Mouse (Mus musculus): ENCODE data around the gene Spats2. TPM values are rescaled to one million over a fixed set of nuclear protein-coding genes. Genes with fewer than 3 reads are reported as not detected.

Gene Spats2
- polyA plus RNA-seq, 1 experiment from 2014 or later, result 60.5 TPM

DNA sequence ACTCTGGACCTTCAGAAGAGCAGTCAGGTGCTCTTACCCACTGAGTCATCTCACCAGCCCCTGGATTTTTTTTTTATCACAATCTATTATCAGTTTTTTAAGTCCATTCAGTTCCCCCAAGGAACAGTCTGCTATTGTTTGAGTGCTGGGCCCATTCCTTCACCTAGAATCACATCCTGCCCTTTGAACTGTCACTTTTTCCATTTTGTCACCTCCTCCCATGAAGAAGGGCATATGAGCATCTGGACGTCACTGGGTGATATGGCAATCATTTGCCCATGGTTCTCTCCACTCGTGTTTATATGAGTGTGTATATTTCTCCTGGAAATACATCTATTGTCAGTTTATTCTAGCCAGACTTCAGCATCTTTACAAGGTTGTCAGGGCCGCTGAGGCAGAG is 17.9 kb upstream of the Spats2 start:
- H3K27me3 ChIP-seq (ENCODE audit: low read depth, poor library complexity, severe bottlenecking), result peaks cover 6% of the 10 kb centered on the region; the same call in 1 of the 2 replicates
- H3K36me3 ChIP-seq, result no peaks in the 10 kb centered on the region
- peaks cover 5% of the 10 kb centered on the region; the same call in 1 of the 2 replicates for H3K4me1 ChIP-seq
- no peak overlapping the region for H3K4me3 ChIP-seq
- no peaks in the 10 kb centered on the region for H3K9me3 ChIP-seq (replicated peaks)
- no peak overlapping the region for H3K27ac ChIP-seq
- WGBS, result 86% methylated on average over 3 of the region's 3 CpGs
- no peak for DNase-seq (ENCODE audit: low spot score)

DNA sequence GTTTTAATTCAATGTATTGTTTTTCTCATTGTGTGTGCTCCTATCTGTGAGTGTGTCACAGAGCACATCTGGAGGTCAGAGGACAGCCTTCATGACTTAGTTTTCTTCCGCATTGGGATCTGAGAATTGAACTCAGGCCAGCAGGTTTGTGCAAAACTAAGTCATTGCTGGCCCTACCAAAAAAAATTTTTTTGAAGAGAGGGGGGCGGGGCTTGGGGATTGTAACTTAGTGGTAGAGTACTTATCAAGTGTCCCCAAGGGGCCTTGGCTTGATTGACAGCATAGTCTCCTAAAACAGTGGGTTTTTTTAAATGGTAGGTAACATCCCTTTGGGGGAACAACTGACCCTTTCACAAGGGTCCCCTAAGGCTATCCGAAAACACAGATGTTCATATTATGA is 14.6 kb upstream of the Spats2 start:
- H3K27ac ChIP-seq, result no peak overlapping the region
- no peak for DNase-seq (ENCODE audit: low spot score)
- H3K27me3 ChIP-seq (ENCODE audit: low read depth, poor library complexity, severe bottlenecking), result peaks cover 6% of the 10 kb centered on the region; the same call in 1 of the 2 replicates
- H3K9me3 ChIP-seq (replicated peaks), result no peaks in the 10 kb centered on the region
- H3K4me3 ChIP-seq, result no peak overlapping the region
- H3K4me1 ChIP-seq, result peaks cover 12% of the 10 kb centered on the region; the same call in 1 of the 2 replicates
- WGBS, result 92% methylated on average over 3 of the region's 3 CpGs
- H3K36me3 ChIP-seq, result no peaks in the 10 kb centered on the region

DNA sequence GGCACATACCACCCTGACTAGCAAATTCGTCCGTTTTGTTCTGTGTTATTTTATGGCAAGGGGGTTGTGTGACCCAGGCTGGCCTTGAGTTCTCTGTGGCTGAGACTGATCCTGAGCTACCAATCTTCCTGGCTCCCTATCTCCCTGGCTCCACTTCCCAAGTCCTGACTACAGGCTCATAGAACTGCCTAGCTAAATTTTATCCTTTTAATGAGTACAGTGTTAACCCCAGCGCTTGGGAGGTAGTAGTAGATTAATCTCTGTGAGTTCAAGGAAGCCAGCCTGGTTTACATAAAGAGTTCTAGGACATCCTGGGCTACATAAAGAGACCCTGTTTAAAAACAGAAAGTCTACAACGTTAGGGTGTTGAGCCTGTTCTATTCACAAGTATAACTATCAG is 13.9 kb upstream of the Spats2 start:
- Histone ChIP-seq H3K4me3 (no peak overlapping the region), H3K4me1 (peaks cover 17% of the 10 kb centered on the region; the same call in 1 of the 2 replicates), H3K27ac (no peak overlapping the region), H3K36me3 (no peaks in the 10 kb centered on the region), H3K9me3 (replicated peaks) (no peaks in the 10 kb centered on the region), H3K27me3 (ENCODE audit: low read depth, poor library complexity, severe bottlenecking) (peaks cover 6% of the 10 kb centered on the region; the same call in 1 of the 2 replicates)
- DNase-seq (ENCODE audit: low spot score), result no peak
- WGBS, result 58% methylated on average over 4 of the region's 4 CpGs

DNA sequence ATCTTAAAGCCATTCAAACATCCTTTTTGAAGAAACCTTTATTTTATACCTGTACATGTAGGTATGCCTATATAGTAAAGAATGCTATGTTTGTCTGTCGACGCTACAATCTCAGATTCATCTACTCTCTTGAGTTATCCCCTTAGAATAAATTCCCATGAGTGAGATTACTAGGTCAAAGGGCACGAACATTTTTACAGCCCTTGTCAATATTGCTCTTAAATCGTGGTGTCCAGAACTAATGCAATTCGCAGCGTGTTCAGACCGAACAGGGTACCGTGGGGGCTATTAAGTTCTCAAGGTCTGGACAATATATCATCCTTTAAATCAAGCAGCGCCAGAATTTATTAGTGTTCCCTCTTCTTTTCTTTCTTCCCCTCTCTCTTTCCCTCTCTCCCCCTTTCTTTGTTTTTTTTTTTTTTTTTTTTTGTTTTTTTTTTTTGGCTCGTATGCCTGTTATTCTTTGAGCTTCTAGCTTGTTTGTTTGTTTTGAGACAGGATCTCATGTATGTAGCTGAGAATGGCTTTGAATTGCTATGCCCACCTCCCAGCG is 12.8 kb upstream of the Spats2 start:
- Histone ChIP-seq H3K4me3 (peak overlapping the region; percentile 30), H3K36me3 (no peaks in the 10 kb centered on the region), H3K9me3 (replicated peaks) (no peaks in the 10 kb centered on the region), H3K27ac (no peak overlapping the region), H3K4me1 (peaks cover 17% of the 10 kb centered on the region; the same call in 1 of the 2 replicates), H3K27me3 (ENCODE audit: low read depth, poor library complexity, severe bottlenecking) (peaks cover 6% of the 10 kb centered on the region; the same call in 1 of the 2 replicates)
- no peak for DNase-seq (ENCODE audit: low spot score)
- 50% methylated on average over 11 of the region's 11 CpGs for WGBS

DNA sequence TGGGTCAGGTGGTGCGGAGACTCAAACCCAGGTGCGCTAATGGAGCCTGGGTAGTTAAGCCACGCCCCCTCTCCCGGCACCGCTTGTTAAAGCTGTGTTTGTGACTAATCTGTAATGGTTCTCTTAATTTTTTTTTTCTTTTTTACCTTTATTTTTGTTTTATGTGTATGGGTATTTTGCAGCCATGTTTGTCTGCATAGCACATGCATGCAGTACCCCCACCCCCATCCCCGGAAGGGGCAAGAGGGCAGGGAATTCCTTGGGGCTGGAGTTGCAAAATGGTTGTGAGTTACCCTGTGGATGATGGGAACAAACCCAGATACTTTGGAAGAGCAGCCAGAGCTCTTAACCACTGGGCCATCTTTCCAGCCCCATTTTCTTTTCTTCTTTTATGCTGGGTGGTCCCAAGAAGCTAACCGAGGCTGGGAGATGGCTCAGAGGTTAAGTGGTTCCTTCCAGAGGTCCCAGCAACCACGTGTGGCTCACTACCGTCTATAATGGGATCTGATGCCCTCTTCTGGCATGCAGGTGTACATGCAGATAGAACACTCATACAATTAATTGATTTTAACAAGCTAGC is 12.2 kb upstream of the Spats2 start:
- peaks cover 6% of the 10 kb centered on the region; the same call in 1 of the 2 replicates for H3K27me3 ChIP-seq (ENCODE audit: low read depth, poor library complexity, severe bottlenecking)
- no peak for DNase-seq (ENCODE audit: low spot score)
- H3K27ac ChIP-seq, result no peak overlapping the region
- no peaks in the 10 kb centered on the region for H3K9me3 ChIP-seq (replicated peaks)
- H3K4me3 ChIP-seq, result peak overlapping the region; percentile 30
- peaks cover 17% of the 10 kb centered on the region; the same call in 1 of the 2 replicates for H3K4me1 ChIP-seq
- 9% methylated on average over 9 of the region's 9 CpGs for WGBS
- no peaks in the 10 kb centered on the region for H3K36me3 ChIP-seq

DNA sequence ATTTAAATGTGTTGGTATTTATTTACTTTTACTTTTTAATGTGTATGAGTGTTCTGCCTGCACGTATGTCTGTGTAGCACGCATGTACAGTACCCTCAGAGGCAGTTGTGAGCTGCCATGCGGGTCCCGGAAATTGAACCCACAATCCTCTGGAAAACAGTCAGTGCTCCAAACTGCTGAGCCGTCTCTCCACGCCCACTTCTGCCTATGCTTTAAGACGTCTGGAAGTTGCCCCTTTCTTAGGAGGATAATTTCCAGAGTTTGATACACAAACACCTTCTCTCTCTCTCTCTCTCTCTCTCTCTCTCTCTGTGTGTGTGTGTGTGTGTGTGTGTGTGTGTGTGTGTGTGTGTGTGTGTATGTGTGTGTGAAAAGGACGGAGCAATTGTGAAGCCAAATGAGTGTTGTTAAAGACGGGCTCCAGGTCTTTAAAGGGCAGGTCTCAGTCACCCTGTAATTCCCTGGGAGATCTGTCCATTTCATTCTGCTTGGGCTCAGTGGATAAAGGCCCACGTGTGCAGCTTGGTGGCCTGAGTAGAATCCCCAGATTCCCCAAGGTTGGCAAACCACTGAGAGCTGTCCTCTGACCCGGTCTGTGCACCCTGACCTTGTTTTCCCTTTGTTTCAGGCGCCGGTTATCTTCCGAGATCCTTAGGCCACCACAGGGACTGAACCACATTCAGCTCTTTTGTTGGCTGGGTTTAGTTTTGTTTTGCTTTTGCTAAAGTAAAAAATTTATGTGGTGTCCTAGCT is 11.2 kb upstream of the Spats2 start:
- no peaks in the 10 kb centered on the region for H3K36me3 ChIP-seq
- whole genome bisulfite sequencing, result 64% methylated on average over 14 of the region's 14 CpGs
- H3K27me3 ChIP-seq (ENCODE audit: low read depth, poor library complexity, severe bottlenecking), result peaks cover 6% of the 10 kb centered on the region; the same call in 1 of the 2 replicates
- peaks cover 17% of the 10 kb centered on the region; the same call in 1 of the 2 replicates for H3K4me1 ChIP-seq
- H3K9me3 ChIP-seq (replicated peaks), result no peaks in the 10 kb centered on the region
- no peak overlapping the region for H3K27ac ChIP-seq
- DNase-seq (ENCODE audit: low spot score), result no peak
- H3K4me3 ChIP-seq, result no peak overlapping the region

DNA sequence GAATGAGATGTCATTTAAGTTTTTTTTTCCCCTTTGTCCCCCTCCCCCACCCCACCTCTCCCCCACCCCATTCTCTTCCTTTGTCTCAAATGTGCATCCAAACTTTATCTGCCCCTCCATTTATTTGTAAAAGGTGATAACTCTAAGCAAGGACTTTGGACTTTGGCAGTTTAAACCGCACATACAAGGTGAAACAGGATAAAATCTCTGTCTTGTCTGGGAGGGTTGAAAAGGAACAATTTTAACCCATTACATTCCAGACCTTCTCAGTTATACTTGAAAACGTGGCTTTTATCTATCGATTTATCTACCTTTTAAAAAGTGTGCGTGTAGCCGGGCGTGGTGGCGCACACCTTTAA is 10.7 kb upstream of the Spats2 start:
- whole genome bisulfite sequencing, result 90% methylated on average over 7 of the region's 7 CpGs
- Histone ChIP-seq H3K27me3 (ENCODE audit: low read depth, poor library complexity, severe bottlenecking) (peaks cover 6% of the 10 kb centered on the region; the same call in 1 of the 2 replicates), H3K4me1 (peaks cover 17% of the 10 kb centered on the region; the same call in 1 of the 2 replicates), H3K36me3 (no peaks in the 10 kb centered on the region), H3K27ac (no peak overlapping the region), H3K9me3 (replicated peaks) (no peaks in the 10 kb centered on the region), H3K4me3 (no peak overlapping the region)
- DNase-seq (ENCODE audit: low spot score), result no peak

DNA sequence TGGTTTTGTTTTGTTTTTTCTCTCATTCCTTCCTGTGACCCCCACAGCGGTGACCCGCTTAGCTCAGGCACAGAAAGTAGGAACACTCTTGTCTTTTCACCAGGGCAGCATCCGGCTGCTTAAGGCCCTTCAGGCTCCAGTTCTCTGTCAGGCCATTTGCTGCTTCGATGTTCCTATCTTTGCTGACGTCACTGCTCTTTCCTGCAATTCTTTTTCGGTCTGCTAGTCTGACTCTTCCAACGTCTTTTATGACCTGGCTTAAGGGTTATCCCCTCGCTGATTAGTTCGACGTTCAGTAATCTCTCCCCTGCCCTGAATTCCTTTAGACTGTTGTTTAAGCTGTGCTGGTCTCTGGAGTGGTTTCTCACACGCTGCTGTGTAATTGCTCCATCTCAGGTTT is 9.2 kb upstream of the Spats2 start:
- Histone ChIP-seq H3K9me3 (replicated peaks) (no peaks in the 10 kb centered on the region), H3K4me1 (peaks cover 24% of the 10 kb centered on the region), H3K27me3 (ENCODE audit: low read depth, poor library complexity, severe bottlenecking) (peaks cover 8% of the 10 kb centered on the region; the same call in 1 of the 2 replicates), H3K36me3 (no peaks in the 10 kb centered on the region), H3K4me3 (no peak overlapping the region), H3K27ac (no peak overlapping the region)
- 46% methylated on average over 11 of the region's 11 CpGs for WGBS
- DNase-seq (ENCODE audit: low spot score), result no peak

DNA sequence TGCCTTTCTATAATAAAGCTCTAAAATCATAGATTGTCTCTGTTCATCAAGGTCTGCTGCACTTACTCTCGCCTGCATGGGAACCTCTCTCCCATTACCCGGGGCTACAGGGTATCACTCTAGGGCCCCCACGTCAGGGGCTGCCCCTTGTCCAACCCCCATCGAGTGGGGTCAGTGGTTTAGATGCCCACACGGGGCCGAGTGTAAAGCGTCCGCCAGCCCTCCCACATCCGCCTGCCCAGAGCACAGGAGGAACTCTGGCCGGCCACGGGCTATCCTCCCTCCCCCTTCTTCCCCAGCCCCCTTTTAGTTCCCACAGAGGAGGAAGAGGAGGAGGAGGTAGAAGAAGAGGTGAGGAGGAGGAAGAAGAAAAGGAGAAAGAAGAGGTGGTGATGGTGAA is 4.9 kb upstream of the Spats2 start:
- Histone ChIP-seq H3K4me1 (peaks cover 22% of the 10 kb centered on the region), H3K27me3 (ENCODE audit: low read depth, poor library complexity, severe bottlenecking) (peaks cover 10% of the 10 kb centered on the region; the same call in 1 of the 2 replicates), H3K9me3 (replicated peaks) (no peaks in the 10 kb centered on the region), H3K4me3 (no peak overlapping the region), H3K36me3 (no peaks in the 10 kb centered on the region), H3K27ac (peak overlapping the region; percentile 2; the same call in 1 of the 2 replicates)
- no peak for DNase-seq (ENCODE audit: low spot score)
- WGBS, result 15% methylated on average over 11 of the region's 11 CpGs

DNA sequence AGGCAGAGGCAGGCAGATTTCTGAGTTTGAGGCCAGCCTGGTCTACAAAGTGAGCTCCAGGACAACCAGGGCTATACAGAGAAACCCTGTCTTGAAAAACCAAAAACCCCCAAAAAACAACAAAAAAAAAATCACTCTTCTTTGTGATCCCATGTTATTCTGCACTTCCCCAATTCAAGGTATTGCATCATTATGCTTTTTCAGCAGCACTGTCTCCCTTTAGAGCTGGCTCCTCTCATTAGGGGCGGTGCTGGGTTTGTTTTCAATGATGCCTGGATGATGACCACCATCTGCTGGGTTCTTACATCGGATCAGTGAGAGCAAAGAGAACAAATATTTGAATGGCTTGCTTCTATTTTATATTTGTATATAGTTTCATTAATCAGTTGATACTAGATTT is 3.1 kb upstream of the Spats2 start:
- 86% methylated on average over 2 of the region's 2 CpGs for WGBS
- H3K27me3 ChIP-seq (ENCODE audit: low read depth, poor library complexity, severe bottlenecking), result peaks cover 10% of the 10 kb centered on the region; the same call in 1 of the 2 replicates
- no peak overlapping the region for H3K27ac ChIP-seq
- H3K4me1 ChIP-seq, result peaks cover 19% of the 10 kb centered on the region
- DNase-seq (ENCODE audit: low spot score), result no peak
- no peaks in the 10 kb centered on the region for H3K9me3 ChIP-seq (replicated peaks)
- H3K36me3 ChIP-seq, result no peaks in the 10 kb centered on the region
- no peak overlapping the region for H3K4me3 ChIP-seq

DNA sequence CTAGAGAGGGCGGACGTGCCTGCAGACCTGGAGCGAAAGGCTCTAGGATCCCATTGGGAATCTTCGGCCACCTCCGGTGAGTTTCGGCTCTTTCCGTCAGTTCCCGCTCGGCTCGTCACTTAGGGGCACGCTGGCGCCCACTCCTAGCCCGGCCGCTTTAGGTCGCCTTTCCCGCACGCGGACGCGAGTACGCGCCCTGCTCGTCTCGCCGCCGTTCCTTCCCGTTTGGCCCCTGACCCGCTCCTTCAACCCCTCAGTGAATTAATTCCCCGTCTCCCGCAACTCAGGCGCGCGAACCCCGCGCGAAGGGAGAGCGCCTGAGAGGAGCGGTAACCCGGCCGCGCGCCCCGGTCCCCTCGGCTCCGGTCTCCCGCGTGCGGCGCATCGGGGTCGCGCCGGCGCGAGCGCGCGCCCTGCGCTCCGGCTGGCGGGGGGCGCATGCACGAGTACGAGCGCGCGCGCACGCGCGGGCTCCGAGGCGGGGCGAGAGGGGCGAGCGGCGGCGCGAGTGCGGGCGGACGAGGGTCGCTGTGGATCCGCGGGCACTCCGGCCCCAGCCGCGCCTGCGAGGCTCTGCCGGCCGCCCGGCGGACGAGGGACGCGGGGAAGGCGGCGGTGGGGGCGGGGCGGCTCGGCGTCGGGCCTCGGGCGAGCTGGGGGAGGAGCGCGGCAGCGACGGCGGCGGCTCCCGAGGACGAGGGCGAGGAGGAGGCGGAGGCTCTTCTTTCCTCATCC is 532 bp downstream of the Spats2 start:
- peak overlapping the region; percentile 94 for H3K4me3 ChIP-seq
- peaks cover 26% of the 10 kb centered on the region for H3K36me3 ChIP-seq
- WGBS, result under 1% methylated on average over 115 of the region's 115 CpGs
- H3K27me3 ChIP-seq (ENCODE audit: low read depth, poor library complexity, severe bottlenecking), result peaks cover 5% of the 10 kb centered on the region; the same call in 1 of the 2 replicates
- peaks cover 41% of the 10 kb centered on the region for H3K4me1 ChIP-seq
- no peaks in the 10 kb centered on the region for H3K9me3 ChIP-seq (replicated peaks)
- peak; percentile 95 for DNase-seq (ENCODE audit: low spot score)
- peak overlapping the region; percentile 98 for H3K27ac ChIP-seq

DNA sequence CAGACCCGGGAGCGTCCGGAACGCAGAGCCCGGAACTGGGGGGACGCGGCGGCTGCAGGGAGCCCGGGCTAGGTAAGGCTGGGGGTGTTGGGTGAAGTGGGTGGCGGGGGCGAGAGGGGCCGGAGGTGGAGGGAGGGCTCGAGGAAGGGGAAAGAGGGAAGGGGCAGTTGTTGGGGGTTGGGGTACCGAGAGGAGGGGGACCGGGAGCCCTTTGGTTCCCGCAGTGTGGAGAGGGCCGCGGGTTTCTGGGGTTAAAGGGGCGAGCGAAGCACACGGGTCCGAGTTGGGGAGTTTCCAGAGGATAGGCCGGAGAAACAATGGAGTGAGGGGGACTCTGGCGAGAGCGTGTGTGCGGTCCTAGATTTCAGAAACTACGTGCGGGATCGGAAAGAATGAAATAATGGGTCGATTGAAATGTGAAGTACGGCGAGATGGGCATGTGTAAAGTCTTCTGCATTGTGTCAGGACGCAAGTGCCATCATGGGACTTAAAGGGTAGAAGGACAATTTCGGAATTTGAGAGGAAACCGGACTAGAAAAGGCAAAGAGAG is 1.2 kb downstream of the Spats2 start:
- peaks cover 31% of the 10 kb centered on the region for H3K36me3 ChIP-seq
- no peaks in the 10 kb centered on the region for H3K9me3 ChIP-seq (replicated peaks)
- H3K27me3 ChIP-seq (ENCODE audit: low read depth, poor library complexity, severe bottlenecking), result no peaks in the 10 kb centered on the region
- peaks cover 41% of the 10 kb centered on the region for H3K4me1 ChIP-seq
- H3K27ac ChIP-seq, result peak overlapping the region; percentile 98
- peak overlapping the region; percentile 94 for H3K4me3 ChIP-seq
- no peak for DNase-seq (ENCODE audit: low spot score)
- WGBS, result 0% methylated on average over 35 of the region's 35 CpGs

Data from limb, embryonic 10.5 days (tissue).